Mouse (Mus musculus) adipocyte (in vitro differentiated cells): ENCODE measurements around the gene Rplp1.

Source experiments
- DNase-seq: peaks from one replicate; pipeline ENCODE4 v3.0.0-alpha.2; 2016; ENCODE audit warnings: low spot score

Gene Rplp1

DNA sequence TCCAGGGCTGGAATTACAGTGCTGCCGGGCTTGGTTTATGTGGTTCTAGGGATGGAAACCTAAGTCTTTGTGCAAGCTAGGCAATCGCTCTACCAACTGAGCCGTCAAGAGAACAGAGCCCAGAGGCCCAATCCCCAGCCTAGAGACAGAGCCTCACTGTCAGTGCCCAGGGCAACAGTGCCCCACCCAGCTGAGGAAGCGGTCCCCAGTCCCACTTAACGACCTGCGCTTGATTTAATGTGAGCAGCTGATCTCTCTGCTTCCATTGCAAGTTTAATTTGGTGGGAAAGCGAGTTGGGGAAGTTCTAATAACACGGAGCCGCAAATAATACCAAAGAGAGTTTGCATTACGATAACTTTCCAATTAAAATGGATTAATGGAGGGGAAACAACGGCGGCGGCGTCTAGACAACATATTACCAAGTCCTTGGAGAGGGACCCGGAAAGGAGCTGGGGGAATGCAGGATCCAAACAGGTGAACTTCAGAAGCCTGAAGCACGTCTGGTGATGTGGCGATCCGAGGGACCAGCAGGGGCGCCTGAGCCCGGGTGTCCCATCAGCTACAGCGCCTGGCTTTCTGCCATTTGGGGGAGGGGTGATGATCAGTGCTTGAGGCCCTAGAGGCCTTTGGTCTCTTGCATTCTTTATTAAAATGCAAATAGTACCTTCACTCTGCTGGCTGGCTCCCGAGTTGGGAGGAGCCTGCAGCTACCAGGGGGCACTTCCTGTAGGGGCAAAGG lies 36.8 kb downstream of the Rplp1 start:
- no peak for DNase-seq

DNA sequence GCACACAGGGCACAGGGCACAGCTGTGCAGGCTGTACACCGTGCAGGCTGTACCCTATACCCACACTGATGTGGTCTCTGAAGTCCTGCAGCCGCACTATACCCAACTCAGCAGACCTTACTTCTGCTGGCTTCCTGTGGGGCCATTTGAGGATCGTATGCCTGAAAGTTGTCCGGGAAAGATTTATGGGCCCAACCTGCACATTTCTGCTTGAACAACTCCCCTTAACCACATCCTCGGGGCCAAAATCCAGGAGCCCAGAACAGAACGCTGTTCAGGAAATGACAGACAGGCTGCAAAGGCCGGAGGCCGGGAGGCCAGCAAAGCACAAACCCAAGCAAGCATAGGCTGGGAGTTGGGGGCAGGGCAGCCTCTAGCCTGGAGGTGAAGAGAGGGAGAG lies 41.0 kb downstream of the Rplp1 start:
- no peak for DNase-seq

DNA sequence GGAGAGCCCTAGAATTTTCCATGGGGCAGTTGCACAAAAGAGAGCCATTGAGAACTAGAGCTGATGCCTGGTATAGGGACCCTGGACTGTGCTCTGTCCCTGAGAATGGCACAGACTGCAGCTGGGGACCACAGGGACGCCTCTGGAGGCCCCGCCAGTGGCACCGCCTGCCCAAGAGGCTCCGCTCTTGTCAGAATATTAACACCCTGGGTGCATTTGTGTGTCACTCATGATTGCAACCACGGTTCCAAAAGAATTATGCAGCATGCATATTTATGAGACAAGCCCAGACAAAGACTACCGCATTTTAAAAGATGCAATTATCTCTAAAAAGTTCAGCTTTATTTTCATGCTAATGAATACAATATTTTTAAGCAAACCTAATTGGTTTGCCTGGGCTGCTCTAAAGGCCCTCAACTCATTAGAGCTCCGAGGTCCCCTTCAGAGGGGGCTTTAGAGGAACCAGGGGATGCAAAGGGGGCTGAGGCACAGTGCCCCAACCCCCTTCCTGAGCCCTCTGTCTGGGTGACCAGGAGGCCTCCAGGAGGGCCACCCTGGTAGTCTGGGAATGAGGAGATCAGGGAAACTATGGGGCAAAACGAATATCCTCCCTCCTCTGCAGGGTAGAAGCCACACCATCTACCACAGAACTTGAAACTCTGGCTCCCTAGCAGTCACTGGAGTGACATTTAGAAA lies 41.9 kb downstream of the Rplp1 start:
- DNase-seq, result no peak

DNA sequence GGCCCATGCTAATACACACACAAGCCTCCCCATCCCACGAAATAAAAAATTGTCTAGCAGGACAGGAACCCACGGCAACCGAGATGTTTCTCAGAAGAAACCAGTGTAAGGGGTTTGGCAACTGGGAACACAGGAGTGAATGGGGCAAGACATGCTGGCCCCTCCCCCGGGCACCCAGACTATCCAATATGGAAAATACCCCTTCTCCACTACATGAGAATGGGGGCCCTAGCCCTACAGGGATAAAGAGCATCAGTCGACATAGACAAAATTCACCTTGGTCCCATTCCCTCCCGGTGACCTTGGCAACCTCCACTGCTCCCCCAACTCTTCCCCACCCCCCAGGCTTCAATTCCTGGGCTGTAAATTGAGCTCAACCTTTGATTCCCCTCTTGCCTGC lies 42.5 kb downstream of the Rplp1 start:
- DNase-seq, result no peak

DNA sequence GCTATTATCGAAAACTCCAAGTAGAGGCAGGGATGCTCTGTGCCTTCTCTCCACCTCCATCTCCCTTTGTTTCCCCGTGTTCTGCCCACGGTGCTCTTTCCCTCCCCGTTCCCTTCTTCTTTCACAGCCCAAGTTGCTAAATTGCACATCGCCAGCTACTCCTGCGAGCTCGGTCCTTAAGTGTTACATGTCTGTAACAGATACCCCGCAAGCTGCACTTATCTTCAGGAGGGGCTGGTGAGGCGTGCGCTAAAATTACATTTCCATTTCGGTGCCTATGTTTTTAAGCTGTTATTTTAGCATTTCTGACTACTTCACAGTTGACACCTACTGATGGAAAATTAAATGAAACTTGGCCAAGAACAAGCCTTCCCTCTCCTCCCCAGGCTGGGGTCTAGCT lies 46.7 kb downstream of the Rplp1 start:
- DNase-seq, result no peak
